Mouse (Mus musculus) lung, adult 10 weeks (tissue): ENCODE data around the gene Zfand2a. TPM values are rescaled to one million over a fixed set of nuclear protein-coding genes. Genes with fewer than 3 reads are reported as not detected.

Source experiments
- polyA plus RNA-seq: library from polyadenylated mRNA; stranded (reverse); fragments of 350-450 nt; fragmentation: Illumina TruSeq; extraction: RNeasy Lipid Tissue Mini Kit (QIAGEN cat#74804); gene quantifications from one replicate; pipeline ENCODE4 v1.2.3, GENCODE M21; 2014; ENCODE audit warnings: low read depth, low replicate concordance; ENCODE audit not compliant: insufficient read depth

Zfand2a gene
- 13.8 TPM for polyA plus RNA-seq

DNA sequence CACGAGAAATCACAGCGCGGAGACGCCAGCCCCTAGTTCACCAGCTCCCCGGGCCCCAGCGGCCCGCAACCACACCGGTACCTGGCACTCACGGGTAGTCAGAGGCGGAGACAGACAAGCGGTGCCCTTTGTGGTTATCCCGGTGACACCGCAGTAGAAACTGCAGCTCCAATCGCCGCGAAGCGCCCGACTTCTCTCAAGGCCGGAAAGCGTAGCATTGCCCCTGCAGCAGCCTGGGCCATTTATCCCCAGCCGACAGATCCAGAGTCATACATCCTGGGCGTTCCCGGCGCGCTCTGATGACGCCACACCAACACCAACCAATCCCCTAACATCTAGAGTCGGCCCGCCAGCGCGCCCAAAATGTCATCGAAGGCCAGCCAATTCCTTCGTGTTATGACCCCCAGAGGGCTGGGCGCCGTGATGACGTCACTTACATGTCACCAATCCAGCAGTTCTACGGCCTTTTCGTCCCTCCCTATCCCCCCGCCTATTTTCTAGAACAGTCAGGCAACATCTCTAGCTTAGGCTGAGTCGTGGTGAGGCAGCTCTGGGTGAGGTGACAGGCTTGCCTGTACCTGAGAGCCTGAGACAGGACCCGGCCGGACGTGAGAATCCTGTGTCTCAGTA lies at the start of gene Zfand2a:
Zfand2a (minus strand) TSS at position 365 of the 630 bp plus-strand sequence.

GRCm38 (mm10) chr5:139460384-139461067 lies 23.8 kb downstream of the Zfand2a start, which contains the start of gene 3110082I17Rik:
Gene 3110082I17Rik (minus strand): TSS chr5:139460527.

DNA sequence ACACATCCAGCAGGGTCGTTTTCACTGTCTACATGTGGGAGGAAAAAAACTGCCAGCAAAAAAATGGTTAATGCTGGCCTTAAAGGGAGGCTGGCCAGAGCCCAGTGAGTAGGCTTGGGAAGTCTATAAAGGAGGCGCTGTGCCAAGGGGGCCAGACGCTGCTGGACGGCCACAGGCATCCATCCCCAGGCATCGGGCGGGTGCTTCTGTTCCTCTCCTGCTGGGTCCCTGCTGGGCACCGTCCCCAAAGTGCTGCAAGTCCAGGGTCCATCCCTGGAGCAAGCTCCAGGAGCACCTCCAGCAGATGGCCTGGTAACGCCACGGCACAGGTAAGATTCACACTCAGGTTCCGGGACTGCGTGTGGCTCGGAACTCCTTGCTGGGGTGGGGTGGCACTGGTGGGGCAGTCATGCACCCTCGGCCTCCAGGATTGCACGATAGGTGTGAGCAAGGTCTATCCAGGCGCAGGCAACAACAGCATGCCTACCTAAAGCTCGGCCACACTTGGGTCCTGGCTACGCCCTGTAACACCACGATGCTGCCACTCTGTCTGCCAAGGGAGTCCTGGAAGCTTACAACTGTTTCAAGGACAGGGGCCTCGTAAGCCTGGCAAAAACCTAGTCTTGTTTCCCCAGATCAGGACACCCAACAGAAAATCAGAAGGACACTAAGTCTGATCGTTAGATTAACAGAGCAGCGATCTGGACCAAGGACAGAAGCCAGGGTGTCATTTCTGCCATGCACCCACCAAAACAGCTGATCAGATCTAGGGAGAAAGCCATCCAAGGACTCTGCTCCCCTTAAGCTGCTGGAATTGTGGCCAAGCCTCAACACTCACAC lies 61.1 kb downstream of the Zfand2a start, which contains the start of gene Gper1:
Gper1 (plus strand) TSS at position 126 of the 840 bp plus-strand sequence.

Other genes starting within 250 kb of the Zfand2a start
- 60.2 TPM for gene Get4, start 232.2 kb downstream of the Zfand2a start, polyA plus RNA-seq
- gene Adap1, start 158.9 kb downstream of the Zfand2a start, polyA plus RNA-seq, result 6.6 TPM
- gene Cox19, start 133.1 kb downstream of the Zfand2a start, polyA plus RNA-seq, result 42.2 TPM
- gene Cyp2w1, start 131.9 kb downstream of the Zfand2a start, polyA plus RNA-seq, result not detected
- gene Gpr146, start 106.9 kb downstream of the Zfand2a start, polyA plus RNA-seq, result 29.3 TPM
- 2.5 TPM for gene C130050O18Rik, start 79.3 kb downstream of the Zfand2a start, polyA plus RNA-seq
- gene Gper1, start 61.4 kb downstream of the Zfand2a start, polyA plus RNA-seq, result 0.72 TPM
- 12.2 TPM for gene 3110082I17Rik, start 24.0 kb downstream of the Zfand2a start, polyA plus RNA-seq
- not detected for gene Uncx, start 58.9 kb upstream of the Zfand2a start, polyA plus RNA-seq